Comparison of ENCODE assay signal across 9 mouse cellular contexts in genomic region chr9:32562409-32562808, GRCm38 (mm10). TPM values are rescaled to one million over a fixed set of nuclear protein-coding genes. Genes with fewer than 3 reads are reported as not detected.
DNase-seq lines count a peak whose midpoint lies in the region; TF ChIP-seq lines count a peak whose summit lies in the region.
"Had no signal": no experiment of that assay in that cellular context is flagged by ENCODE, and none has a peak within 500 bp of the region (broad histone marks: within the 10 kb centered on the region; RNA-seq: fewer than 3 reads in every experiment).

No protein-coding gene starts in this region.

- intact Hi-C loops in left cerebral cortex, adult 2 months (cut with DNase I) = loop anchor here (10.0 kb wide), 1 partner anchor 288 kb away; no protein-coding TSS in a partner anchor

- no peak overlapping the region for H3K27ac ChIP-seq in left cerebral cortex, adult 2 months
- peak overlapping the region; percentile 18 for H3K27ac ChIP-seq in bone marrow macrophage, adult 2 months (ENCODE audit: insufficient read depth, low read depth, low read length)
- H3K27ac ChIP-seq: neural tube, embryonic 12.5 days had no signal

- peak; percentile 61 for TF ChIP-seq CTCF in left cerebral cortex, adult 2 months (IDR thresholded peaks at IDR 0.05)
- TF ChIP-seq CTCF in bone marrow macrophage, adult 2 months (IDR thresholded peaks at IDR 0.05; ENCODE audit: low read depth, low read length) = peak; percentile 16; the same call in 1 of the 2 replicates

- no peak for TF ChIP-seq POLR2A in bone marrow macrophage, adult 2 months (IDR thresholded peaks at IDR 0.05; ENCODE audit: borderline replicate concordance, low read depth, low read length)

- H3K4me3 ChIP-seq in left cerebral cortex, adult 2 months = no peak overlapping the region
- peak overlapping the region; percentile 15 for H3K4me3 ChIP-seq in bone marrow macrophage, adult 2 months (ENCODE audit: insufficient read depth, low read length)
- H3K4me3 ChIP-seq: neural tube, embryonic 12.5 days had no signal

- H3K4me1 ChIP-seq in bone marrow macrophage, adult 2 months (ENCODE audit: control insufficient read depth, insufficient read depth, low read length) = peaks cover 5% of the 10 kb centered on the region
- H3K4me1 ChIP-seq: neural tube, embryonic 12.5 days had no signal

- no peak for DNase-seq in left cerebral cortex, adult 2 months (ENCODE audit: extremely low spot score in 1 of 2, low spot score in 2 of 2)
- DNase-seq in left cerebral cortex, adult 11 months (ENCODE audit: low spot score) = no peak
- peak; percentile 45 for DNase-seq in kidney, postnatal 10 days
- peak; percentile 26 to 29 for DNase-seq in monocyte, adult 2 months (ENCODE audit: low read depth in 1 of 2, low spot score in 2 of 2)
- DNase-seq in ovary, postnatal 14 days (ENCODE audit: low spot score) = no peak
- no peak for DNase-seq in thymus, postnatal 25 days
- no peak for DNase-seq in adrenal gland, postnatal 4 days (ENCODE audit: low spot score in 2 of 2)

RNA-seq across cellular contexts. Expression of gene Fli1, which starts 19.7 kb away (rescaled TPM):
- total RNA-seq in left cerebral cortex, adult 2 months (2021) = 1 to 10 TPM; 3.5 to 5.9 TPM
- 124 and 127 TPM in 2 replicates for polyA plus RNA-seq in bone marrow macrophage, adult 2 months (2012; ENCODE audit: insufficient read depth, insufficient read length, missing spikeins)
- 10 to 100 TPM; 27.5 to 28.1 TPM for total RNA-seq in adrenal gland, postnatal 4 days (2021)

Comparison
In these comparisons a context has a peak if more than half of its experiments do, and no peak if none do; other contexts are left out.
1. DNase-seq: peak in kidney, postnatal 10 days (single experiment) and monocyte, adult 2 months (2 of 2); none in left cerebral cortex, adult 2 months (0 of 2), left cerebral cortex, adult 11 months (single experiment), ovary, postnatal 14 days (single experiment), thymus, postnatal 25 days (single experiment) and adrenal gland, postnatal 4 days (0 of 2).
2. RNA of gene Fli1, which starts 19.7 kb away (total RNA-seq): 27.5 to 28.1 TPM in adrenal gland, postnatal 4 days; 3.5 to 5.9 TPM in left cerebral cortex, adult 2 months; every median in the first group is over 4 times any median in the second.